Mouse (Mus musculus): Measurements from ENCODE around the gene Tmem163. TPM values are rescaled to one million over a fixed set of nuclear protein-coding genes. Genes with fewer than 3 reads are reported as not detected.

The Tmem163 gene
- polyA plus RNA-seq, 1 experiment from 2014 or later, result 1.7 TPM

- Histone ChIP-seq H3K4me2 (peak overlapping the region; percentile 97), H3K9me3 (ENCODE audit: control insufficient read depth, low read length) (no peaks in the 10 kb centered on the region), H3K4me3 (ENCODE audit: low read depth, low read length) (peak overlapping the region; percentile 61), H3K9ac (ENCODE audit: low read depth, low read length) (peak overlapping the region; percentile 25), H3K36me3 (ENCODE audit: control insufficient read depth, insufficient read depth, low read length) (no peaks in the 10 kb centered on the region), H3K27ac (ENCODE audit: low read depth, low read length) (no peak overlapping the region), H3K4me1 (replicated peaks; ENCODE audit: control insufficient read depth, insufficient read depth, low read length) (peaks cover 7% of the 10 kb centered on the region), H3K27me3 (replicated peaks; ENCODE audit: control insufficient read depth, insufficient read depth, low read length) (peaks cover 52% of the 10 kb centered on the region)
- peak; percentile 62 for ATAC-seq (replicated peaks; ENCODE audit: low FRiP score)
- 2% methylated on average over 63 of the region's 64 CpGs for WGBS
- peak; percentile 47 for DNase-seq (ENCODE audit: low spot score)
Measured at GRCm38 (mm10) chr1:127677661-127678580, 1.4 kb downstream of the Tmem163 start.

GRCm38 (mm10) chr1:127677131-127677631 lies 2.2 kb downstream of the Tmem163 start:
- 1% methylated on average over 43 of the region's 44 CpGs for WGBS
- no peaks in the 10 kb centered on the region for H3K36me3 ChIP-seq (ENCODE audit: control insufficient read depth, insufficient read depth, low read length)
- peak overlapping the region; percentile 97 for H3K4me2 ChIP-seq
- no peak overlapping the region for H3K27ac ChIP-seq (ENCODE audit: low read depth, low read length)
- peak overlapping the region; percentile 61 for H3K4me3 ChIP-seq (ENCODE audit: low read depth, low read length)
- peaks cover 7% of the 10 kb centered on the region for H3K4me1 ChIP-seq (replicated peaks; ENCODE audit: control insufficient read depth, insufficient read depth, low read length)
- H3K9ac ChIP-seq (ENCODE audit: low read depth, low read length), result peak overlapping the region; percentile 25; the same call in 1 of the 2 replicates
- no peaks in the 10 kb centered on the region for H3K9me3 ChIP-seq (ENCODE audit: control insufficient read depth, low read length)
- DNase-seq (ENCODE audit: low spot score), result peak; percentile 53
- peaks cover 52% of the 10 kb centered on the region for H3K27me3 ChIP-seq (replicated peaks; ENCODE audit: control insufficient read depth, insufficient read depth, low read length)
- ATAC-seq (replicated peaks; ENCODE audit: low FRiP score), result no peak

- no peak for ATAC-seq (replicated peaks; ENCODE audit: low FRiP score)
- no peak overlapping the region for H3K9ac ChIP-seq (ENCODE audit: low read depth, low read length)
- H3K27me3 ChIP-seq (replicated peaks; ENCODE audit: control insufficient read depth, insufficient read depth, low read length), result peaks cover 52% of the 10 kb centered on the region
- peaks cover 7% of the 10 kb centered on the region for H3K4me1 ChIP-seq (replicated peaks; ENCODE audit: control insufficient read depth, insufficient read depth, low read length)
- H3K4me2 ChIP-seq, result peak overlapping the region; percentile 97
- no peak for DNase-seq (ENCODE audit: low spot score)
- H3K9me3 ChIP-seq (ENCODE audit: control insufficient read depth, low read length), result no peaks in the 10 kb centered on the region
- no peaks in the 10 kb centered on the region for H3K36me3 ChIP-seq (ENCODE audit: control insufficient read depth, insufficient read depth, low read length)
- no peak overlapping the region for H3K27ac ChIP-seq (ENCODE audit: low read depth, low read length)
- whole genome bisulfite sequencing, result 12% methylated on average over 25 of the region's 25 CpGs
- H3K4me3 ChIP-seq (ENCODE audit: low read depth, low read length), result peak overlapping the region; percentile 61
Measured at GRCm38 (mm10) chr1:127676516-127677099, 2.7 kb downstream of the Tmem163 start.

GRCm38 (mm10) chr1:127676116-127676515 lies 3.2 kb downstream of the Tmem163 start:
- Histone ChIP-seq H3K27ac (ENCODE audit: low read depth, low read length) (no peak overlapping the region), H3K9ac (ENCODE audit: low read depth, low read length) (no peak overlapping the region), H3K4me1 (replicated peaks; ENCODE audit: control insufficient read depth, insufficient read depth, low read length) (peaks cover 7% of the 10 kb centered on the region), H3K27me3 (replicated peaks; ENCODE audit: control insufficient read depth, insufficient read depth, low read length) (peaks cover 52% of the 10 kb centered on the region), H3K36me3 (ENCODE audit: control insufficient read depth, insufficient read depth, low read length) (no peaks in the 10 kb centered on the region), H3K9me3 (ENCODE audit: control insufficient read depth, low read length) (no peaks in the 10 kb centered on the region), H3K4me2 (no peak overlapping the region), H3K4me3 (ENCODE audit: low read depth, low read length) (peak overlapping the region; percentile 61; the same call in 1 of the 2 replicates)
- no peak for ATAC-seq (replicated peaks; ENCODE audit: low FRiP score)
- no peak for DNase-seq (ENCODE audit: low spot score)
- WGBS, result 52% methylated on average over 12 of the region's 12 CpGs

- Histone ChIP-seq H3K36me3 (ENCODE audit: control insufficient read depth, insufficient read depth, low read length) (no peaks in the 10 kb centered on the region), H3K4me1 (replicated peaks; ENCODE audit: control insufficient read depth, insufficient read depth, low read length) (peaks cover 7% of the 10 kb centered on the region), H3K27me3 (replicated peaks; ENCODE audit: control insufficient read depth, insufficient read depth, low read length) (peaks cover 51% of the 10 kb centered on the region), H3K27ac (ENCODE audit: low read depth, low read length) (no peak overlapping the region), H3K9me3 (ENCODE audit: control insufficient read depth, low read length) (no peaks in the 10 kb centered on the region), H3K9ac (ENCODE audit: low read depth, low read length) (no peak overlapping the region), H3K4me2 (no peak overlapping the region), H3K4me3 (ENCODE audit: low read depth, low read length) (no peak overlapping the region)
- DNase-seq (ENCODE audit: low spot score) (no peak), ATAC-seq (replicated peaks; ENCODE audit: low FRiP score) (no peak)
- WGBS, result 63% methylated on average over 1 of the region's 1 CpGs
Measured at GRCm38 (mm10) chr1:127675253-127675652, 4.1 kb downstream of the Tmem163 start.

- no peak overlapping the region for H3K9ac ChIP-seq (ENCODE audit: low read depth, low read length)
- peaks cover 35% of the 10 kb centered on the region for H3K27me3 ChIP-seq (replicated peaks; ENCODE audit: control insufficient read depth, insufficient read depth, low read length)
- no peak overlapping the region for H3K27ac ChIP-seq (ENCODE audit: low read depth, low read length)
- no peaks in the 10 kb centered on the region for H3K9me3 ChIP-seq (ENCODE audit: control insufficient read depth, low read length)
- WGBS, result 73% methylated on average over 10 of the region's 10 CpGs
- H3K4me2 ChIP-seq, result no peak overlapping the region
- no peak for ATAC-seq (replicated peaks; ENCODE audit: low FRiP score)
- no peak overlapping the region for H3K4me3 ChIP-seq (ENCODE audit: low read depth, low read length)
- DNase-seq (ENCODE audit: low spot score), result no peak
- no peaks in the 10 kb centered on the region for H3K36me3 ChIP-seq (ENCODE audit: control insufficient read depth, insufficient read depth, low read length)
- peaks cover 7% of the 10 kb centered on the region for H3K4me1 ChIP-seq (replicated peaks; ENCODE audit: control insufficient read depth, insufficient read depth, low read length)
Measured at GRCm38 (mm10) chr1:127673221-127674050, 5.9 kb downstream of the Tmem163 start.

GRCm38 (mm10) chr1:127668161-127668560 lies 11.2 kb downstream of the Tmem163 start:
- H3K9ac ChIP-seq (ENCODE audit: low read depth, low read length), result no peak overlapping the region

GRCm38 (mm10) chr1:127667110-127667860 lies 12.1 kb downstream of the Tmem163 start:
- H3K36me3 ChIP-seq (ENCODE audit: control insufficient read depth, insufficient read depth, low read length), result no peaks in the 10 kb centered on the region
- no peak overlapping the region for H3K9ac ChIP-seq (ENCODE audit: low read depth, low read length)
- H3K9me3 ChIP-seq (ENCODE audit: control insufficient read depth, low read length), result no peaks in the 10 kb centered on the region
- no peak for DNase-seq (ENCODE audit: low spot score)
- H3K27me3 ChIP-seq (replicated peaks; ENCODE audit: control insufficient read depth, insufficient read depth, low read length), result no peaks in the 10 kb centered on the region
- WGBS, result 82% methylated on average over 8 of the region's 8 CpGs
- H3K27ac ChIP-seq (ENCODE audit: low read depth, low read length), result no peak overlapping the region
- ATAC-seq (replicated peaks; ENCODE audit: low FRiP score), result no peak
- peaks cover 5% of the 10 kb centered on the region; the same call in 1 of the 2 replicates for H3K4me1 ChIP-seq (replicated peaks; ENCODE audit: control insufficient read depth, insufficient read depth, low read length)
- no peak overlapping the region for H3K4me3 ChIP-seq (ENCODE audit: low read depth, low read length)
- H3K4me2 ChIP-seq, result no peak overlapping the region

More at GRCm38 (mm10) chr1:127668161-127668560, 11.2 kb downstream of the Tmem163 start:
- Histone ChIP-seq H3K27ac (ENCODE audit: low read depth, low read length) (no peak overlapping the region), H3K4me2 (no peak overlapping the region), H3K4me3 (ENCODE audit: low read depth, low read length) (no peak overlapping the region), H3K27me3 (replicated peaks; ENCODE audit: control insufficient read depth, insufficient read depth, low read length) (no peaks in the 10 kb centered on the region), H3K36me3 (ENCODE audit: control insufficient read depth, insufficient read depth, low read length) (no peaks in the 10 kb centered on the region), H3K4me1 (replicated peaks; ENCODE audit: control insufficient read depth, insufficient read depth, low read length) (no peaks in the 10 kb centered on the region), H3K9me3 (ENCODE audit: control insufficient read depth, low read length) (no peaks in the 10 kb centered on the region)
- WGBS, result 87% methylated on average over 3 of the region's 3 CpGs
- DNase-seq (ENCODE audit: low spot score) (no peak), ATAC-seq (replicated peaks; ENCODE audit: low FRiP score) (no peak)

Measured in liver, embryonic 11.5 days (tissue).